Mouse (Mus musculus) cerebellum, postnatal 25 days (tissue): ENCODE data around the gene Pou2f3.
A peak's percentile ranks its signal among the peaks of the same experiment; 100 is the strongest.

Source experiments
- DNase-seq, 2 experiments: peaks; one replicate each; pipeline ENCODE4 v3.0.0; 2021; ENCODE audit warnings: mixed read lengths in 2 of 2

Pou2f3 gene

GRCm38 (mm10) chr9:43210190-43210682 lies at the start of gene Pou2f3:
TSS of gene Pou2f3 (minus strand) at chr9:43210369.
- DNase-seq: peak in 1 of 2 experiments; percentile 32

GRCm38 (mm10) chr9:43253271-43253681 lies 43.1 kb upstream of the Pou2f3 start:
- DNase-seq: no peak

- DNase-seq: no peak
Observed at GRCm38 (mm10) chr9:43252790-43253189, 42.6 kb upstream of the Pou2f3 start.

GRCm38 (mm10) chr9:43251786-43252185 lies 41.6 kb upstream of the Pou2f3 start:
- no peak for DNase-seq

GRCm38 (mm10) chr9:43246738-43247180 lies 36.6 kb upstream of the Pou2f3 start:
- no peak for DNase-seq

- no peak for DNase-seq
Observed at GRCm38 (mm10) chr9:43245801-43246570, 35.8 kb upstream of the Pou2f3 start.

- no peak for DNase-seq
Observed at GRCm38 (mm10) chr9:43242432-43242831, 32.3 kb upstream of the Pou2f3 start.

GRCm38 (mm10) chr9:43241970-43242369 lies 31.8 kb upstream of the Pou2f3 start:
- DNase-seq: no peak

- DNase-seq: no peak
Observed at GRCm38 (mm10) chr9:43241291-43241690, 31.1 kb upstream of the Pou2f3 start.

GRCm38 (mm10) chr9:43240594-43240900 lies 30.4 kb upstream of the Pou2f3 start:
- no peak for DNase-seq

- peak; percentile 17 to 47 for DNase-seq
Observed at GRCm38 (mm10) chr9:43239712-43240593, 29.8 kb upstream of the Pou2f3 start, which contains the start of gene Oaf. TSS of gene Oaf (minus strand) at chr9:43239911.

- DNase-seq: no peak
Observed at GRCm38 (mm10) chr9:43238631-43239545, 28.7 kb upstream of the Pou2f3 start.

GRCm38 (mm10) chr9:43238167-43238566 lies 28.0 kb upstream of the Pou2f3 start:
- no peak for DNase-seq

- DNase-seq: no peak
Observed at GRCm38 (mm10) chr9:43237111-43237775, 27.1 kb upstream of the Pou2f3 start.

GRCm38 (mm10) chr9:43236576-43236975 lies 26.4 kb upstream of the Pou2f3 start:
- no peak for DNase-seq

GRCm38 (mm10) chr9:43236106-43236505 lies 25.9 kb upstream of the Pou2f3 start:
- DNase-seq: no peak

- no peak for DNase-seq
Observed at GRCm38 (mm10) chr9:43235336-43235735, 25.2 kb upstream of the Pou2f3 start.

GRCm38 (mm10) chr9:43234496-43234895 lies 24.3 kb upstream of the Pou2f3 start:
- DNase-seq: no peak

GRCm38 (mm10) chr9:43233515-43233914 lies 23.3 kb upstream of the Pou2f3 start:
- no peak for DNase-seq

GRCm38 (mm10) chr9:43233044-43233443 lies 22.9 kb upstream of the Pou2f3 start:
- DNase-seq: no peak

GRCm38 (mm10) chr9:43232286-43232685 lies 22.1 kb upstream of the Pou2f3 start:
- DNase-seq: no peak

GRCm38 (mm10) chr9:43231805-43232204 lies 21.6 kb upstream of the Pou2f3 start:
- no peak for DNase-seq
